Mouse (Mus musculus) hindbrain, embryonic 10.5 days (tissue): ENCODE measurements around the gene Cops9. TPM values are rescaled to one million over a fixed set of nuclear protein-coding genes. Genes with fewer than 3 reads are reported as not detected.

Source experiments
- DNase-seq: peaks from one replicate; pipeline ENCODE4 v3.0.0-alpha.2; 2017; ENCODE audit warnings: low spot score
- H3K27ac ChIP-seq: fragments of 300-500 bp; sonication (generic); 2 replicates; pipeline ENCODE4 v1.5.1; 2016; ENCODE audit warnings: mild to moderate bottlenecking, moderate library complexity
- H3K27me3 ChIP-seq: fragments of 300-500 bp; sonication (generic); 2 replicates; pipeline ENCODE4 v1.6.1; 2016; ENCODE audit warnings: mild to moderate bottlenecking; ENCODE audit not compliant: poor library complexity, insufficient read depth, severe bottlenecking
- H3K36me3 ChIP-seq: fragments of 300-500 bp; sonication (generic); 2 replicates; pipeline ENCODE4 v1.6.1; 2016; ENCODE audit warnings: mild to moderate bottlenecking, moderate library complexity
- H3K4me1 ChIP-seq: fragments of 300-500 bp; sonication (generic); replicated peaks from 2 replicates; pipeline ENCODE4 v1.6.1; 2016; ENCODE audit warnings: mild to moderate bottlenecking
- H3K4me3 ChIP-seq: fragments of 300-500 bp; sonication (generic); 2 replicates; pipeline ENCODE4 v1.5.1; 2016; ENCODE audit warnings: mild to moderate bottlenecking, moderate library complexity
- H3K9me3 ChIP-seq: fragments of 300-500 bp; sonication (generic); 2 replicates; pipeline ENCODE4 v1.6.1; 2016; ENCODE audit warnings: mild to moderate bottlenecking, moderate library complexity
- WGBS: fragments of 180-500 bp; shearing (Covaris S2); methylation state at CpG from one replicate; pipeline ENCODE4 v1.1.7; 2016; 5-methylcytosine and 5-hydroxymethylcytosine counted together
- polyA plus RNA-seq: library from polyadenylated mRNA; unstranded; fragments of >200 nt; fragmentation: Nextera tagmentation; extraction: Ambion mirVana; gene quantifications from 2 replicates; pipeline ENCODE4 v1.2.1, GENCODE M21; 2016

The Cops9 gene
- polyA plus RNA-seq, 1 experiment from 2014 or later, result 433 TPM

DNA sequence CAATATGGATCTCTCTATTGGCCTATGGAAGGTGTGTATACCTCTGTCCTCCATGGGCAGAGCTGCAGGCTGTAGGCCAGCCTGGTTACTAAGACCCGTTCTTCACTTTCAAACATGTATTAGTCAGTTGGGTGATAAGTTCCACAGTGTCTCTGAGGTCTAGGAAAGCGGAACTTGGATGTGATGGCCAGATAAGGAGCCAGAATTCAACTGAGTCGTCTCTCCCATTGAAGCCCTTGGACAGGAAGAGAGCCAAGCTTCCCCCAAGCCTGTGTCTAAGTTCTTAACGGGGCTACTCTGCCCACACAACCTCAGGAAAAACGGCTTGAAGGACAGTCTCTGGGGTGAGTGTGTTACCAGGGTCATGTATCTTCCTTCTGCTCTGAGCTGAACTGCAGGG lies 17.6 kb upstream of the Cops9 start:
- WGBS, result 71% methylated on average over 5 of the region's 5 CpGs
- Histone ChIP-seq H3K4me3 (no peak overlapping the region), H3K27me3 (peaks cover 4% of the 10 kb centered on the region; the same call in 1 of the 2 replicates), H3K4me1 (no peaks in the 10 kb centered on the region), H3K36me3 (no peaks in the 10 kb centered on the region), H3K9me3 (no peaks in the 10 kb centered on the region), H3K27ac (no peak overlapping the region)
- no peak for DNase-seq

DNA sequence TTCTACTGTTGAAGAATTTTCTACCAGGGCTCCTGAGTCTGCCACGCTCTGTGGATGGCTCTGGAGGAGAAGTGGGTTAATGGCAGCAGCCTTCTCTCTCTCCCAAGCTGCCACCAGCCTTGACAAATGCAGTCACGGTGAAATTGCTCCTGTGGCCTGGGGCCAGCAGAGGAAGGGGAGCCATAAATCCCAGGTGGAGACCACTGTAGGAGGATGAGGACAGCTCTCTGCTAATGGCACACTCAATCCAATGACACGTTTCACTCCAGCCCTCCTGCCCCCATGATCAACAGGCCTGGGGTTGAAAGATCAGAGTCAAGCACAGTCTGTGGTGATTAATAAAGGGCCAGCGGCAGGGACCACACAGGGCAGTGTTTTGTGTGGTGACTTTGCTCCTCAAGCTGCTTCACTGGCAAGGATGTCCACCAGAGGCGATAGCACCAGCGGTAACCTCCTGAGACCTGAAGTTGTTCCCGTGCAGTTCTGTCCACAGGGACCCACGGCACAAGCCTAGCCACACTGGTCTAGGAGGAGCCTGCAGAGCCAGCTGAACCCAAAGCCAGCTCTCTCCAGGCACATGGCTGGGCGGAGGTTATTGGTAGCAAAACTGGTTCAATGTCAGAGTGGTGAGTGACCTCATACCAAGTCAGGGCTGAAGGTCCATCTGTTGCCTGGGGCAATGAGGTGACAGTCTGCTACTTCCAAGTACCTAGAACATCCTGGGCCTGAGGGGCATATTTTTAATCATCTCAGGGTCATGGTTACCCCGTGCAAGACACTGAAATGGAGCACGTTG lies 15.4 kb upstream of the Cops9 start:
- Histone ChIP-seq H3K4me1 (no peaks in the 10 kb centered on the region), H3K36me3 (no peaks in the 10 kb centered on the region), H3K27me3 (peaks cover 4% of the 10 kb centered on the region; the same call in 1 of the 2 replicates), H3K9me3 (no peaks in the 10 kb centered on the region), H3K4me3 (no peak overlapping the region), H3K27ac (no peak overlapping the region)
- DNase-seq, result no peak
- 83% methylated on average over 11 of the region's 11 CpGs for WGBS

DNA sequence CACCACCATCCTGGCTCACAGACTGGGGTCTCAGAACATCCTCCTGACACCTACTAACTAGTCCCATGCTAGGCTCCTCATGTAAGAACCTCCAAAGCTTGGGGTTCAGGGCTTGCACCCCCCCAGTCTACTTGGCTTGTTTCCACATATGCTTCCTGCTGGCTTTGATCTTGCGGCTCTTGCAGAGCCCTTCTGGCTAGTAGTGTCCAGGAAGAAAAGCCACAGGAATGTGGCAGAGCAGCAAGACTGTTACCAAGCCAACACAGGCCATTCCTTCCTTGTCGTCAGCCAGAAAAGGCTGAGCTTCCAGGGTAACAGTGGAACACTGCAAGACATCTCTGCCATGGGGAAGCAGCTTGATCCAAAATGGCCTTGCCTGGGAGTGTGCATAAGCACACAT lies 12.9 kb upstream of the Cops9 start:
- Histone ChIP-seq H3K4me1 (no peaks in the 10 kb centered on the region), H3K27ac (no peak overlapping the region), H3K4me3 (no peak overlapping the region), H3K27me3 (peaks cover 8% of the 10 kb centered on the region), H3K9me3 (no peaks in the 10 kb centered on the region), H3K36me3 (no peaks in the 10 kb centered on the region)
- no peak for DNase-seq
- WGBS, result 74% methylated on average over 2 of the region's 2 CpGs

DNA sequence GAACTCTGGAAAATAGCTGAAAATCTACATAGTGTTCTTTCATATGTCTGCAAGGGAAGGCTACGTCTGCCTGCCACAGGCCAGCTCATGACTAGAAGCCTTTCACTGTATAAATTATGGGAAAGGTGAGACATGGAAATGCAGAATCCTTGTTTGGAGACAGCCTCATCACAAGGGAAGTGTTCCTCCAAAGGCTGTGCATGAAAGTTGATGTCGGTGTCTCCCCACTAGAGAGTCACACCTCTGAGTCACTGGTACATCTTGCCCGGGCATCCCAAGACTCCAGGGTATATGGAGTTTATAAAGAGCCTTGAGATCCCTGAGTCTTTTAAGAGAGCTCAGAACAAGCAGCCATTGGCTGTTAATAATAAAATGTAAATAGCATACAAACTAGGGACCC lies 11.4 kb upstream of the Cops9 start:
- Histone ChIP-seq H3K27me3 (peaks cover 4% of the 10 kb centered on the region), H3K4me3 (no peak overlapping the region), H3K27ac (no peak overlapping the region), H3K36me3 (no peaks in the 10 kb centered on the region), H3K4me1 (peaks cover 4% of the 10 kb centered on the region), H3K9me3 (no peaks in the 10 kb centered on the region)
- WGBS, result 86% methylated on average over 3 of the region's 3 CpGs
- no peak for DNase-seq

DNA sequence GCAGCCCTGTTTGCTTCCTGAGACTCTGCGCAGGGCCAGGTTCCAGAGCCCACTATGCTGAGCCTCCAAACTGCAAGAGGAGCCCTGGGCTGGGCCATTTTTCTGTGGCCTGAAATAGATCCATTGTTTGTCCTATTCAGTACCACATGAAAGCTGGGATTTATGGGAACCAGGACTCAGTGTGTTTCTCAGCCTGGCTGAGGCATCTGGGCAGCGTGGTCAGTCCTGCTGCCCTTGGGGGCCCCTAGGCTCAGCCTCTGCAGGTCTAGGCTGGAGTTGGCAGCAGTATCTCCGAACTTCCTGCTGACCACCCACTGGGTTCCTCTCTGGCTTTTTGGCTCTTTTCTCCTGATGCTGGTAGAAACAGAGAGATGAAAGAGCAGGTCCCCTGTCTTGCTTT lies 9.7 kb upstream of the Cops9 start:
- peaks cover 11% of the 10 kb centered on the region for H3K4me1 ChIP-seq
- H3K27ac ChIP-seq, result no peak overlapping the region
- peaks cover 7% of the 10 kb centered on the region for H3K27me3 ChIP-seq
- DNase-seq, result no peak
- no peaks in the 10 kb centered on the region for H3K9me3 ChIP-seq
- H3K4me3 ChIP-seq, result no peak overlapping the region
- no peaks in the 10 kb centered on the region for H3K36me3 ChIP-seq
- WGBS, result 62% methylated on average over 3 of the region's 3 CpGs

DNA sequence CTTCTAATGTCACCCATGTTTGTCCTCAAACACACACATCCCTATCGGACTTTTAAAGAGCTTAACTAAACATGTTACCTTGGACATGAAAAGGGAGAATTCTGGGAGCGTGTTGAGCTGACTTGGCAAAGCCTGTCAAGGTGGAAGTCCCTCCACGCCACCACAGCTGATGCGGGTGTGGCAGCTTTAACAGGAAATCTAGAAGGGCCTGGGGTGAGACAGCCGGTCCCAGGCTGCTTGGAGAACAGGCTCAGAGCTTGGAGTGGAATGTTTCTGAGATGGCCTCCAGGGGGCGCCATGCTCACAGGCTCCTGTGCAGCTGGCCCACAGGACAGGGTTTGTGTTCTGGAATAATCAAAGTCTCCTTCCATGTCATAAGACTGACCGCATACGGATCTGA lies 6.9 kb upstream of the Cops9 start, which contains the start of gene Otos:
Gene Otos, minus strand, starts transcription at position 169 of the 400 bp plus-strand sequence.
- DNase-seq, result peak; percentile 76
- no peaks in the 10 kb centered on the region for H3K36me3 ChIP-seq
- H3K9me3 ChIP-seq, result no peaks in the 10 kb centered on the region
- H3K27ac ChIP-seq, result no peak within 1 kb of the TSS; the same call in 1 of the 2 replicates
- H3K4me3 ChIP-seq, result 0 out of 2 replicates have a peak within 1 kb of the TSS, but pooled peaks have one; percentile 9
- peaks cover 12% of the 10 kb centered on the region for H3K4me1 ChIP-seq
- WGBS, result 35% methylated on average over 8 of the region's 8 CpGs
- peaks cover 16% of the 10 kb centered on the region for H3K27me3 ChIP-seq

DNA sequence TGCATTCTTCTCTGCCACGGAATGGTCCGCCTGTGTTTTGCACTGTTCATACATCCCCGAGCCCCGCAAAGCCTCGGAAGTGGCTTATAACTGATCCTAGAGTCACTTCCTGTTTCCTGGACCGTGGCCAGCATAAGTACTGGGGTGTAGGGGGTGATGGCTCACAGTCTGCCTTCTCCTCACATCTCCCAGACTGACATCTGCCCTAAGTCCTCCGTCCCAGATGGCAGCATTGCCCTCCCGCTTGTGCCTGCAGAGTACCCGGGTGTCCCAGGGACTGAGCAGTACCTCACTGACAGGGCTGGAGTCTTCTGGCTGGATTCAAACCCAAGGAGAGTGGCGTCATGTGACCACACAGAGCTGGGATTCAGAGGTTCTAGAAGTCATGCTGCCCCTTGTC lies 6.4 kb upstream of the Cops9 start:
- Histone ChIP-seq H3K27ac (no peak overlapping the region), H3K27me3 (peaks cover 16% of the 10 kb centered on the region), H3K9me3 (no peaks in the 10 kb centered on the region), H3K4me1 (peaks cover 13% of the 10 kb centered on the region), H3K36me3 (no peaks in the 10 kb centered on the region), H3K4me3 (0 out of 2 replicates have a peak overlapping the region, but pooled peaks have one; percentile 9)
- WGBS, result 52% methylated on average over 10 of the region's 10 CpGs
- no peak for DNase-seq

DNA sequence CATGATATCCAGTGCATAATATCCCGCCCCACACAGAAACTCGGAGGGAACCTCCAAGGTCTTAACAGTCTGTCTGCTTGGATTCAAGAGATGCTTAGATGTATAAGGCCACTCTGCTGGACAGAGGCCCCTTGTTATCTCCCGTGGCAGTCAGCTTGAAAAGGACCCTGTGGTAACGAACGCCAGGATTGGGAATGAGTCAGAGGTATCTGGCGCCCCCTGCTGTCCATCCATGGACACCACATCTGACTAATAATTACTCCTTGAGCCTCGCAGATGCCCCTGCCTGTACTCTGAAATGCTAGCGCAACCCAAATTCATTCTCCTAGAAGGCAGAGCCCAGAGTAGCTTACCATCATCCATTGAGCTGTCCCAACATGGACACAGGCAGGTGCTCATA lies 6.0 kb upstream of the Cops9 start:
- 12% methylated on average over 8 of the region's 8 CpGs for WGBS
- peaks cover 16% of the 10 kb centered on the region for H3K27me3 ChIP-seq
- H3K27ac ChIP-seq, result no peak overlapping the region; the same call in 1 of the 2 replicates
- no peaks in the 10 kb centered on the region for H3K36me3 ChIP-seq
- 0 out of 2 replicates have a peak overlapping the region, but pooled peaks have one; percentile 9 for H3K4me3 ChIP-seq
- peaks cover 16% of the 10 kb centered on the region for H3K4me1 ChIP-seq
- no peaks in the 10 kb centered on the region for H3K9me3 ChIP-seq
- DNase-seq, result peak; percentile 84

DNA sequence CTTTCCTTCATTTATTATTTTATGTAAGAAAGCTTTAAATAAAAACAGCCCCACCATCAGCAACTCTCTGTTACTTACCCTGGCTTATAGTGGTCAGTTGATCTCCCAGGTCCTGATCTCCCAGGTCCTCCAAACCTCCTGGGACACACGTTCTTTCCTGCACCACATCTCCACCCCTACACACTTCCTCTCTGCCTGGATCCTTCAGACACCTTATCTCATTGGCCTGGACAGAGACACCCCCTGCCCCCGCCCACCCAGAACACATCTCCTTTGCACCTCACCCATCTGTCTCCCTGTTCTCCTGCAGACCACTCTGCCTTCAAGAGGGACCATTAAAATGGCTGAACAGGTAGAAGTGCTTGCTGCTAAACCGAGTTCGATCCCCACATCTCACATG lies 5.2 kb upstream of the Cops9 start:
- Histone ChIP-seq H3K9me3 (no peaks in the 10 kb centered on the region), H3K27ac (no peak overlapping the region), H3K4me3 (no peak overlapping the region), H3K27me3 (peaks cover 16% of the 10 kb centered on the region), H3K4me1 (peaks cover 23% of the 10 kb centered on the region), H3K36me3 (no peaks in the 10 kb centered on the region)
- 74% methylated on average over 4 of the region's 4 CpGs for WGBS
- no peak for DNase-seq

DNA sequence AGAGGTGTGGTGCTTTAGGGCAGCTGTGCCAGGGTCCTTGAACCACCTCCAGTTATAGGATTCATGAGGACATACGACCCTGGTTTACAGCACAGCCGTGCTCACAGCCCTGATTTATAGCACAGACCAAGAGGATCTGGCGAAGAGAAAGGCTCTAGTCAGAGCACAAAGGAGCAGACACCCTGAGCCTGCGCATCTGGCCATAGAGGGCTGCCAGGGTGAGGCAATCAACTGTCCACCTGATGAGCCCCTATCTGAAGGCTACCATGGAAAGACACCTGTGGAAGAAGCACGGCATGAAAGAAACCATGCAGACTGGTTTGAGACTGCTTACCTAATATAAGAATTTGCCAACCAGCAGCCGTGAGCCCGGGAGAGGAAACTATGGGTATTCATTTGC lies 4.8 kb upstream of the Cops9 start:
- H3K4me3 ChIP-seq, result no peak overlapping the region
- peaks cover 16% of the 10 kb centered on the region for H3K27me3 ChIP-seq
- no peak overlapping the region for H3K27ac ChIP-seq
- H3K4me1 ChIP-seq, result peaks cover 27% of the 10 kb centered on the region
- no peaks in the 10 kb centered on the region for H3K9me3 ChIP-seq
- no peaks in the 10 kb centered on the region for H3K36me3 ChIP-seq
- WGBS, result 86% methylated on average over 7 of the region's 7 CpGs
- no peak for DNase-seq

DNA sequence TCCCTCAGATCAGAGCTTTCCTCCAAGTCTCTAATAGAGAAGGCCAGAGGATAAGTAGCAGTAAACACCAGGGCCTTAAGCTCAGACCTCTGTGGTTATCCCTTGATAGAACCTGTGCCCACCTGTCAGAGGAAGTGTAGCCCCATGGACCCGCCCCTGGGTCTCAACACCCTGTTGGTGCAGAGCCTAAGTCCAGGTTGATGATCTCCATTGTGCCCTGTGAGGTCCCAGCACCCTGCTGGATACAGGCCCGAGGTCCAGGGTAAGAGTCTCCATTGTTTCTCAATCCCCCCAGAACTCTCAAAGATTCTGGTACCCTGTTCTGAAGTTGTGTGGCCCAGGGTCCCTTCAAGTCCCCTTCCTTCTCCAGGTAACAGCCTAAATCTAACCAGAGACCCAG lies 4.3 kb upstream of the Cops9 start:
- 59% methylated on average over 2 of the region's 2 CpGs for WGBS
- Histone ChIP-seq H3K36me3 (no peaks in the 10 kb centered on the region), H3K4me1 (peaks cover 28% of the 10 kb centered on the region), H3K27me3 (peaks cover 16% of the 10 kb centered on the region), H3K27ac (no peak overlapping the region), H3K9me3 (no peaks in the 10 kb centered on the region), H3K4me3 (no peak overlapping the region)
- no peak for DNase-seq

DNA sequence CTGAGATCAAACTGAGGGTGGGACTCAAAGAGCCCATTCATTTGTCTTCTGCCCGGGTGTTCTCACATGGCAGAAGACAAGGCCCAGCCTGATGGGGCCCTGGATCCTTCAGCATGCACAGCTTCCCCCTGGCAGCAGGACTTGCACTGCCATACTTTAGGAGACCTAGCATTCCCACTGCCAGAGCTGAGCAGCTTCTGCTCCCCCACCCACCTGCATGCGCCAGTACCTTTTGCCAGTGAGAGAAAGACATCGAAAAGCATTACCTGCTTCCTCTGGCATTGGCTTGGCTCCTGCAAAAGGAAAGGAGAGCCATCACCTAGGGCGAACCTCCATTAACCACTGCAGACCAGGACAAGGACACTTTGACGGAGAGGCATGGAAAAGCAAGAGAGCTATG lies 3.1 kb upstream of the Cops9 start:
- DNase-seq, result no peak
- no peak overlapping the region for H3K27ac ChIP-seq
- H3K36me3 ChIP-seq, result 0 out of 2 replicates have a peak, but pooled peaks cover 2% of the 10 kb centered on the region
- 81% methylated on average over 5 of the region's 5 CpGs for WGBS
- H3K4me3 ChIP-seq, result no peak overlapping the region
- peaks cover 40% of the 10 kb centered on the region for H3K4me1 ChIP-seq
- peaks cover 13% of the 10 kb centered on the region for H3K27me3 ChIP-seq
- no peaks in the 10 kb centered on the region for H3K9me3 ChIP-seq

DNA sequence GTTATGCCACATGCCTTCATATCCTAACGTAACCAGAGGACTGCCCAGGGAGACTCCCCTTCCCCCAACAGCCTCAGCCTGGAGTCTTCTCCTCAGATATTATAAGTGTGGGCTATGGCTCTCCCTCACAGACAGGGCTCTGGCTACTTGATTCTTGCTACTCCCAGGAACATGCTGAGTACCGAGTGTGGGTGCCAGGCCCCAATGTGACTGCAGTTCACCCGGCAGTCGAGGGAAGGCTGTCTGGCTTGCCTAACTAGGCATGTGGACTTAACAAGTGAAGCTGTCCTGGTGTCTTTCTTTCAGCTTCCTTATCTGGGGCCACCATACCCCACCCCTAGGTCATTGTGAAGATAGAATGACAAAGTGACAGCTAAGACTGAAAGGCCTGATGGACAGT lies 1.9 kb upstream of the Cops9 start:
- 80% methylated on average over 4 of the region's 4 CpGs for WGBS
- Histone ChIP-seq H3K4me3 (no peak overlapping the region), H3K27me3 (peaks cover 12% of the 10 kb centered on the region), H3K36me3 (peaks cover 14% of the 10 kb centered on the region), H3K27ac (no peak overlapping the region), H3K4me1 (peaks cover 42% of the 10 kb centered on the region), H3K9me3 (no peaks in the 10 kb centered on the region)
- DNase-seq, result no peak
